Mouse (Mus musculus): Measurements from ENCODE around the gene Jam3. TPM values are rescaled to one million over a fixed set of nuclear protein-coding genes. Genes with fewer than 3 reads are reported as not detected.

Jam3 gene
- polyA plus RNA-seq, 1 experiment = not detected

- Histone ChIP-seq H3K27ac (ENCODE audit: insufficient read depth, low read depth, low read length) (no peak overlapping the region), H3K4me1 (ENCODE audit: control insufficient read depth, insufficient read depth, low read length) (peaks cover 2% of the 10 kb centered on the region), H3K4me3 (ENCODE audit: insufficient read depth, low read depth, low read length) (no peak overlapping the region)
- TF ChIP-seq CTCF (IDR thresholded peaks at IDR 0.05; ENCODE audit: insufficient read depth, low read depth, low read length) (no peak), POLR2A (IDR thresholded peaks at IDR 0.05; ENCODE audit: insufficient read depth, low read depth, low read length) (no peak)
- 86% methylated on average over 4 of the region's 4 CpGs for WGBS
Observed at GRCm38 (mm10) chr9:27128629-27129028, 26.6 kb downstream of the Jam3 start.

- peaks cover 2% of the 10 kb centered on the region for H3K4me1 ChIP-seq (ENCODE audit: control insufficient read depth, insufficient read depth, low read length)
Observed at GRCm38 (mm10) chr9:27126543-27126942, 28.7 kb downstream of the Jam3 start.

GRCm38 (mm10) chr9:27125450-27125849 is 29.8 kb downstream of the Jam3 start:
- 67% methylated on average over 6 of the region's 6 CpGs for WGBS
- TF ChIP-seq POLR2A (IDR thresholded peaks at IDR 0.05; ENCODE audit: insufficient read depth, low read depth, low read length) (no peak), CTCF (IDR thresholded peaks at IDR 0.05; ENCODE audit: insufficient read depth, low read depth, low read length) (no peak)
- H3K4me1 ChIP-seq (ENCODE audit: control insufficient read depth, insufficient read depth, low read length) = peaks cover 2% of the 10 kb centered on the region
- no peak overlapping the region for H3K27ac ChIP-seq (ENCODE audit: insufficient read depth, low read depth, low read length)
- H3K4me3 ChIP-seq (ENCODE audit: insufficient read depth, low read depth, low read length) = no peak overlapping the region

More at GRCm38 (mm10) chr9:27126543-27126942, 28.7 kb downstream of the Jam3 start:
- Histone ChIP-seq H3K27ac (ENCODE audit: insufficient read depth, low read depth, low read length) (no peak overlapping the region), H3K4me3 (ENCODE audit: insufficient read depth, low read depth, low read length) (no peak overlapping the region)
- WGBS = 94% methylated on average over 6 of the region's 6 CpGs
- no peak for TF ChIP-seq CTCF (IDR thresholded peaks at IDR 0.05; ENCODE audit: insufficient read depth, low read depth, low read length)
- TF ChIP-seq POLR2A (IDR thresholded peaks at IDR 0.05; ENCODE audit: insufficient read depth, low read depth, low read length) = no peak

GRCm38 (mm10) chr9:27123947-27124346 is 31.3 kb downstream of the Jam3 start:
- Histone ChIP-seq H3K4me1 (ENCODE audit: control insufficient read depth, insufficient read depth, low read length) (peaks cover 2% of the 10 kb centered on the region), H3K27ac (ENCODE audit: insufficient read depth, low read depth, low read length) (no peak overlapping the region), H3K4me3 (ENCODE audit: insufficient read depth, low read depth, low read length) (no peak overlapping the region)
- TF ChIP-seq CTCF (IDR thresholded peaks at IDR 0.05; ENCODE audit: insufficient read depth, low read depth, low read length) = no peak
- TF ChIP-seq POLR2A (IDR thresholded peaks at IDR 0.05; ENCODE audit: insufficient read depth, low read depth, low read length) = no peak
- 55% methylated on average over 2 of the region's 2 CpGs for WGBS

GRCm38 (mm10) chr9:27122963-27123362 is 32.3 kb downstream of the Jam3 start:
- H3K4me1 ChIP-seq (ENCODE audit: control insufficient read depth, insufficient read depth, low read length) = peaks cover 2% of the 10 kb centered on the region
- 53% methylated on average over 4 of the region's 4 CpGs for WGBS
- TF ChIP-seq CTCF (IDR thresholded peaks at IDR 0.05; ENCODE audit: insufficient read depth, low read depth, low read length) (no peak), POLR2A (IDR thresholded peaks at IDR 0.05; ENCODE audit: insufficient read depth, low read depth, low read length) (no peak)
- H3K4me3 ChIP-seq (ENCODE audit: insufficient read depth, low read depth, low read length) = no peak overlapping the region
- H3K27ac ChIP-seq (ENCODE audit: insufficient read depth, low read depth, low read length) = no peak overlapping the region

GRCm38 (mm10) chr9:27122076-27122475 is 33.1 kb downstream of the Jam3 start:
- TF ChIP-seq POLR2A (IDR thresholded peaks at IDR 0.05; ENCODE audit: insufficient read depth, low read depth, low read length) (no peak), CTCF (IDR thresholded peaks at IDR 0.05; ENCODE audit: insufficient read depth, low read depth, low read length) (no peak)
- no peak overlapping the region for H3K4me3 ChIP-seq (ENCODE audit: insufficient read depth, low read depth, low read length)
- WGBS = 95% methylated on average over 4 of the region's 4 CpGs
- peaks cover 2% of the 10 kb centered on the region for H3K4me1 ChIP-seq (ENCODE audit: control insufficient read depth, insufficient read depth, low read length)
- H3K27ac ChIP-seq (ENCODE audit: insufficient read depth, low read depth, low read length) = no peak overlapping the region

- Histone ChIP-seq H3K4me3 (ENCODE audit: insufficient read depth, low read depth, low read length) (no peak overlapping the region), H3K27ac (ENCODE audit: insufficient read depth, low read depth, low read length) (no peak overlapping the region), H3K4me1 (ENCODE audit: control insufficient read depth, insufficient read depth, low read length) (peaks cover 2% of the 10 kb centered on the region)
- 78% methylated on average over 9 of the region's 9 CpGs for WGBS
- no peak for TF ChIP-seq POLR2A (IDR thresholded peaks at IDR 0.05; ENCODE audit: insufficient read depth, low read depth, low read length)
Observed at GRCm38 (mm10) chr9:27121254-27121653, 34.0 kb downstream of the Jam3 start.

- TF ChIP-seq CTCF (IDR thresholded peaks at IDR 0.05; ENCODE audit: insufficient read depth, low read depth, low read length) (no peak), POLR2A (IDR thresholded peaks at IDR 0.05; ENCODE audit: insufficient read depth, low read depth, low read length) (no peak)
- peak overlapping the region; percentile 86; the same call in 1 of the 2 replicates for H3K27ac ChIP-seq (ENCODE audit: insufficient read depth, low read depth, low read length)
- H3K4me1 ChIP-seq (ENCODE audit: control insufficient read depth, insufficient read depth, low read length) = peaks cover 19% of the 10 kb centered on the region
- WGBS = 45% methylated on average over 3 of the region's 3 CpGs
- no peak overlapping the region for H3K4me3 ChIP-seq (ENCODE audit: insufficient read depth, low read depth, low read length)
Observed at GRCm38 (mm10) chr9:27111756-27112155, 43.5 kb downstream of the Jam3 start.

GRCm38 (mm10) chr9:27110681-27111080 is 44.5 kb downstream of the Jam3 start:
- TF ChIP-seq CTCF (IDR thresholded peaks at IDR 0.05; ENCODE audit: insufficient read depth, low read depth, low read length) (no peak), POLR2A (IDR thresholded peaks at IDR 0.05; ENCODE audit: insufficient read depth, low read depth, low read length) (no peak)
- 28% methylated on average over 5 of the region's 5 CpGs for WGBS
- H3K27ac ChIP-seq (ENCODE audit: insufficient read depth, low read depth, low read length) = 0 out of 2 replicates have a peak overlapping the region, but pooled peaks have one; percentile 55
- no peak overlapping the region for H3K4me3 ChIP-seq (ENCODE audit: insufficient read depth, low read depth, low read length)
- H3K4me1 ChIP-seq (ENCODE audit: control insufficient read depth, insufficient read depth, low read length) = peaks cover 19% of the 10 kb centered on the region
